Mouse (Mus musculus): ENCODE results near the gene Msi1. TPM values are rescaled to one million over a fixed set of nuclear protein-coding genes. Genes with fewer than 3 reads are reported as not detected.

Gene Msi1
- 3.0 and 4.5 TPM in 2 replicates for polyA plus RNA-seq (2015; fragmentation: Nextera tagmentation; extraction: Ambion mirVana)

DNA sequence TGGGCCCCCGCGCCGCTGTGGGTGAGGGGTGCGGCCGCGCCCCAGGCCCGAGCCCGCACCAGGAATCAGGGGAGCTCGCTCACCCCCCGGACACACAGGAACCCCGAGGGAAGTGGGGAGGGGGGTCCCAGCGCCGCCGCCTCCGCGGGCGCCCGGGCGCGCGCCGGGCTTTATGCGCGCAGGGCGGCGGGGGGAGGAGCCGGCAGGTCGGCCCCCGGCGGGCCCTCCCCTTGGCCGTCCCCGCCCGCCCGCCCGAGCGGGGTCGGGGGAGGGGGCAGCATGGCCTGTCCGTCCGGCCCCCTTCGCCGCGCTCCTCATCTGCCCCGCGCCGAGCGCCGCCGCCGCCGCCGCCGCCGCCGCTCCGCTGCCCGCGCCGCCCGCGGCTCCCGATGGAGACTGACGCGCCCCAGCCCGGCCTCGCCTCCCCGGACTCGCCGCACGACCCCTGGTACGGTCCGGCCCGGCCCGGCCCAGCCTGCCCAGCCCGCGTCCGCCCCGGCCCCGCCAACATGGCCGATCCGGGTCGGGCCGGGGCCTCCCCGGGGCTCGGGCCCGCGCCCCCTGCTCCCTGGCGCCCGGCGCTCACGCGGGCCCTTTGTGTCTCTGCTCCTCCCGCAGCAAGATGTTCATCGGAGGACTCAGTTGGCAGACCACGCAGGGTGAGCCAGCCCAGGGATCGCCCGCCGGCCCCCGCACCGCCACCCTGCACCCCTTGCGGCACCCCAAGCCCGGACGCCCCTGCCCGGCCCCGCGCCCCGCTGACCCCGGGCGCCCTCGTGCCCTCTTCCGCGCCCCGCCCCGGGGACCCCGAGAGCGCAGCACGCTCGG lies at the start of gene Msi1:
TSS of gene Msi1 (plus strand) at position 241 of the 828 bp plus-strand sequence.
- Histone ChIP-seq H3K4me3 (ENCODE audit: low read length) (peak within 1 kb of the TSS; percentile 87), H3K9ac (ENCODE audit: low read depth, low read length) (peak within 1 kb of the TSS; percentile 90), H3K27me3 (replicated peaks; ENCODE audit: control insufficient read depth, insufficient read depth, low read length) (peaks cover 5% of the 10 kb centered on the region), H3K4me2 (ENCODE audit: low read depth, low read length) (peak within 1 kb of the TSS; percentile 99), H3K4me1 (ENCODE audit: control insufficient read depth, insufficient read depth, low read length) (peaks cover 13% of the 10 kb centered on the region), H3K27ac (ENCODE audit: low read length) (peak within 1 kb of the TSS; percentile 66), H3K9me3 (ENCODE audit: control insufficient read depth, low read length) (no peaks in the 10 kb centered on the region), H3K36me3 (ENCODE audit: control insufficient read depth, insufficient read depth, low read length) (no peaks in the 10 kb centered on the region)
- 1% methylated on average over 68 of the region's 117 CpGs for WGBS
- peak; percentile 66 for ATAC-seq

DNA sequence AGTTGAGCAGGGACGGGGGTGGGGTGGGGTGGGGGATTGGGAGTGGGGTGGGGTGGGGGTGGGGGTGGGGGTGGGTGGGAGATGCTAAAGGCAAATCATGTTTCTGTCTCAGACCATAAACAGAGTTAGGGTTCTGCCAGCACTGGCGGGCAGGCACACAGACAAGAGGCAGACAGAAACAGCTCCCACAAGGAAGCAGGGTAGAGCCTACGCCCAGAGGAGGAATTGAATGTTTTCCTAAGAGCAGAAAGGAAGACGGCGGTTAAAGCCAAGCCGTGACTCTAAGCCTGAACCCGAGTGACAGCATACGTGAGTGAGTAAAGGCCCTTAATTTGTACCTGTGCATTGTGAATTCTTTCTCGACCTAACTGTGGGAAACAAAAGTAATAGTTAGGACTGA lies 37.5 kb upstream of the Msi1 start:
- H3K9me3 ChIP-seq (ENCODE audit: control insufficient read depth, low read length), result no peaks in the 10 kb centered on the region
- 18% methylated on average over 9 of the region's 9 CpGs for WGBS
- no peak overlapping the region for H3K4me2 ChIP-seq (ENCODE audit: low read depth, low read length)
- H3K36me3 ChIP-seq (ENCODE audit: control insufficient read depth, insufficient read depth, low read length), result no peaks in the 10 kb centered on the region
- ATAC-seq, result no peak
- no peak overlapping the region for H3K4me3 ChIP-seq (ENCODE audit: low read length)
- no peaks in the 10 kb centered on the region for H3K27me3 ChIP-seq (replicated peaks; ENCODE audit: control insufficient read depth, insufficient read depth, low read length)
- H3K27ac ChIP-seq (ENCODE audit: low read length), result no peak overlapping the region
- H3K4me1 ChIP-seq (ENCODE audit: control insufficient read depth, insufficient read depth, low read length), result peaks cover 5% of the 10 kb centered on the region
- H3K9ac ChIP-seq (ENCODE audit: low read depth, low read length), result no peak overlapping the region

DNA sequence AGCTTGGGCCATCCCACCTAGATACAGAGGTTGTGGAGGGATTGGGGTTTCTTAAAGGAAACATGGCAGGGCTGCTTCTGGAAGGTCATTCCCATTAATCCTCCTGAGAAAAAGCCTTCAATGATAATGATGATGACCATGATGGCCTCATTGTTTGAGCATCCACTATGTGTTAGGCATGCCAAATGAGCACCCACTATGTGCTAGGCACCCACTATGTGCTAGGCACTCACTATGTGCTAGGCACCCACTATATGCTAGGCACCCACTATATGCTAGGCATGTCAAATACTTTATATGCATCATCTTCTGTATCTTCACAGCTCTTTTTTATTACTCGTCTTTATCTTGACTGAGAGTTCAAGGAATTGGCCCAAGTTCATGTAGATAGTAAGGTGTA lies 36.4 kb upstream of the Msi1 start:
- H3K4me2 ChIP-seq (ENCODE audit: low read depth, low read length), result no peak overlapping the region
- no peak for ATAC-seq
- no peak overlapping the region for H3K9ac ChIP-seq (ENCODE audit: low read depth, low read length)
- no peaks in the 10 kb centered on the region for H3K36me3 ChIP-seq (ENCODE audit: control insufficient read depth, insufficient read depth, low read length)
- peaks cover 5% of the 10 kb centered on the region for H3K4me1 ChIP-seq (ENCODE audit: control insufficient read depth, insufficient read depth, low read length)
- H3K4me3 ChIP-seq (ENCODE audit: low read length), result no peak overlapping the region
- no peaks in the 10 kb centered on the region for H3K27me3 ChIP-seq (replicated peaks; ENCODE audit: control insufficient read depth, insufficient read depth, low read length)
- no peaks in the 10 kb centered on the region for H3K9me3 ChIP-seq (ENCODE audit: control insufficient read depth, low read length)
- 87% methylated on average over 1 of the region's 1 CpGs for WGBS
- no peak overlapping the region for H3K27ac ChIP-seq (ENCODE audit: low read length)

DNA sequence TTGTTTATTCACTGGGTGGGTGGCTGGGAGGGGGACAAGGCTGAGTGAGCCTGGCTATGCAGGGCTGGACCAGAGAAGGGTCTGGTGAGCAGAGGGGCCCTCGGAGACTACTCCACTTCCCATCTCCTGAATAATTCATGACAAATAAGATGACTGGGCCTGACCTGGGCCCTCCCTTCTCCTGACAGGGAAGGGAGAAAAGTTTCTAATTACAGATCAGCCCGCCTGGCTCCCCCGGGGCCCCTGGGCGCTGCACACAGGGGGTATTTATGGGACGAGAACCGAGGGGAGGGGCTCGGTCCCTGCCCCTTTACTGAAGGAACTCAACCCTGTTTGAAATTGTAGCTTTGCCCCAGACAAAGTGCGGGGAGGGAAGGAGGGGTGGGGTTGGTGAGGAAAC lies 35.2 kb upstream of the Msi1 start:
- Histone ChIP-seq H3K4me2 (ENCODE audit: low read depth, low read length) (no peak overlapping the region), H3K9ac (ENCODE audit: low read depth, low read length) (no peak overlapping the region)
- 4% methylated on average over 8 of the region's 8 CpGs for WGBS

DNA sequence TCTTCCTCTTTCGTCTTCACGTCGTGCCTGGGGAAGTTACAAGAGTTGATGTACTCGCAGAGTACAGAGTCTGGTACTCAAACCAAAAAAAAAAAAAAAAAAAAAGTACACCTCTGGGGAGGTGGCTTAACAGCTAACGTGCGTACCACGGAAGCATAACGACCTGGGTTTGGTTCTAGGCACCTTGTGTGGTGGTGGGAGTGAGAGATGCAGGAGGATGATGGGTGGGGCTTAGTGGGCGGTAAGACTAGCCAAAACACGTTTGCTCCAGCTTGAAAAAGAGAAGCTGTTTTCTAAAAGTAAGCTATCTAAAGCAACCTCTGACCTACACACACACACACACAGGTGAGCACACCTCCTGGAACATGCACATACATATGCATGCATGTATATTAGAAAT lies 34.6 kb upstream of the Msi1 start:
- H3K27me3 ChIP-seq (replicated peaks; ENCODE audit: control insufficient read depth, insufficient read depth, low read length), result no peaks in the 10 kb centered on the region
- H3K36me3 ChIP-seq (ENCODE audit: control insufficient read depth, insufficient read depth, low read length), result no peaks in the 10 kb centered on the region
- WGBS, result 18% methylated on average over 10 of the region's 10 CpGs
- no peaks in the 10 kb centered on the region for H3K9me3 ChIP-seq (ENCODE audit: control insufficient read depth, low read length)
- no peak overlapping the region for H3K4me2 ChIP-seq (ENCODE audit: low read depth, low read length)
- no peak for ATAC-seq
- no peak overlapping the region for H3K4me3 ChIP-seq (ENCODE audit: low read length)
- H3K4me1 ChIP-seq (ENCODE audit: control insufficient read depth, insufficient read depth, low read length), result peaks cover 5% of the 10 kb centered on the region
- no peak overlapping the region for H3K9ac ChIP-seq (ENCODE audit: low read depth, low read length)
- no peak overlapping the region for H3K27ac ChIP-seq (ENCODE audit: low read length)

More for the DNA sequence above, 35.2 kb upstream of the Msi1 start:
- Histone ChIP-seq H3K4me1 (ENCODE audit: control insufficient read depth, insufficient read depth, low read length) (peaks cover 5% of the 10 kb centered on the region), H3K27me3 (replicated peaks; ENCODE audit: control insufficient read depth, insufficient read depth, low read length) (no peaks in the 10 kb centered on the region), H3K36me3 (ENCODE audit: control insufficient read depth, insufficient read depth, low read length) (no peaks in the 10 kb centered on the region), H3K9me3 (ENCODE audit: control insufficient read depth, low read length) (no peaks in the 10 kb centered on the region), H3K4me3 (ENCODE audit: low read length) (no peak overlapping the region), H3K27ac (ENCODE audit: low read length) (no peak overlapping the region)
- no peak for ATAC-seq

DNA sequence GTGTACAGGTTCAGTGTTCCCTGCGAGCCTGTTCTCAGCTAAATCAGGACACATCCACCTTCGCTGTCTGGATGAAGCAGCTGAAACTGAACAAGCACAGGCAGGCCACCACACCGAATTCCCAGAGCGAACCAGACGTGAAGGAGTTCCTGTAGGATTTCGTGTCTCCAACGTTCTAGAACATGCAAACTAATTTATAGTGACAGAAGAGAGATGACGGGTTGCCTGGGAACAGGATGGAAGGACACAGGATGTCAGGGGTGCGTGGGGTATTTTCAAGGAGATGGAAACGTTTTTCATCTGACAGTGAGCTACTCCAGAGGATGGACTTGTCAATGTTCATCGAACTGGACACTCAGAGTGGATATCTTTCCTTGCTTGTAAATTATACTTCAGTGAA lies 32.7 kb upstream of the Msi1 start:
- no peaks in the 10 kb centered on the region for H3K27me3 ChIP-seq (replicated peaks; ENCODE audit: control insufficient read depth, insufficient read depth, low read length)
- H3K4me2 ChIP-seq (ENCODE audit: low read depth, low read length), result no peak overlapping the region
- H3K4me3 ChIP-seq (ENCODE audit: low read length), result no peak overlapping the region
- no peak overlapping the region for H3K9ac ChIP-seq (ENCODE audit: low read depth, low read length)
- 67% methylated on average over 11 of the region's 11 CpGs for WGBS
- no peaks in the 10 kb centered on the region for H3K9me3 ChIP-seq (ENCODE audit: control insufficient read depth, low read length)
- ATAC-seq, result no peak
- H3K27ac ChIP-seq (ENCODE audit: low read length), result no peak overlapping the region
- H3K36me3 ChIP-seq (ENCODE audit: control insufficient read depth, insufficient read depth, low read length), result no peaks in the 10 kb centered on the region
- H3K4me1 ChIP-seq (ENCODE audit: control insufficient read depth, insufficient read depth, low read length), result peaks cover 5% of the 10 kb centered on the region

DNA sequence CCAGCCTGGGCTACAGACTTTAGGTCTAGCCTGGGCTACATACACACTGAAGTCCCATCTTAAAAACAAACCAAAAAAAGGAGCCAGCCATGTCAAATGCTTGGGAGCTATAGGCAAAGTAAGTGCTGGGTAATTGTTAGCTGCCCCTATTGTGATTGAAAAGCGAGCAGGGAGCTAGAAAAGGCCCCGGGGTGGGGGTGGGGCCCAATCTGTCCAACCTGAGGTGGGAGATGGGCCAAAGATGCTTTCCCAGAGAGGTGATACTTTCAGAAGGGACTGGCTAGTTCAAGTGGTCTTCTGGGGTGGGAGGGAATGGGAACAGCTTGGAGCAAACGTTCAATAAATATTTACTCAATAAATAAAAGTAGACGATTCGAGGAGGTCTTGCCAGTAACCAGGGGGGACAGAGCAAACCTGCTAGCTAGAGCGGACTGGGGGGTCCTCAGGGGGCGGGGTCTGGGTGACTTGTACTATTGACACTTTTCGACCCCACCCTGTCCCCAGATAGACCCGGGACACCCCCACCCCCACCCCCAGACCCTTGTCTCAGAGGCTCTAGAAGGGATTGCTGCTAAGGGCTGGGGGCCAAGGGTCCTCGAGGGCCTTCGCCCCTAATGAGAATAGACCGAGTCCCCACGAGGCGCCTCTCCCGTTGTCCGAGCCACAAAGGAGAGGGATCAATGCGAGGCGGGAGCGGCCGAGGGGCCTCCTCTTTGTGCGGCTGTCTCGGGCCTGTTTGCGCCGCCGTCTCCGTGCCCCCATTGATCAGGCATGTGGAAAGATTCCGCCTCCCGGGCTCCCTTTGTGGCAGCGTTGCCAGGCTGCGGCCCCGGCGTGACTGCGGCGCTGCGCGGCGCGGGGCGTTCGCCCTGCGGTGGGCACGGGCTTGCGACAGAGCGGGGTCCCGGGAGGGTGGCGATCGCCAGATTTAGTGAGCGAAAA lies 31.3 kb upstream of the Msi1 start:
- H3K27me3 ChIP-seq (replicated peaks; ENCODE audit: control insufficient read depth, insufficient read depth, low read length), result no peaks in the 10 kb centered on the region
- H3K9me3 ChIP-seq (ENCODE audit: control insufficient read depth, low read length), result no peaks in the 10 kb centered on the region
- ATAC-seq, result no peak
- no peaks in the 10 kb centered on the region for H3K36me3 ChIP-seq (ENCODE audit: control insufficient read depth, insufficient read depth, low read length)
- H3K4me3 ChIP-seq (ENCODE audit: low read length), result peak overlapping the region; percentile 46
- peaks cover 5% of the 10 kb centered on the region for H3K4me1 ChIP-seq (ENCODE audit: control insufficient read depth, insufficient read depth, low read length)
- WGBS, result 4% methylated on average over 48 of the region's 48 CpGs
- H3K4me2 ChIP-seq (ENCODE audit: low read depth, low read length), result peak overlapping the region; percentile 89
- no peak overlapping the region for H3K27ac ChIP-seq (ENCODE audit: low read length)
- peak overlapping the region; percentile 72 for H3K9ac ChIP-seq (ENCODE audit: low read depth, low read length)

DNA sequence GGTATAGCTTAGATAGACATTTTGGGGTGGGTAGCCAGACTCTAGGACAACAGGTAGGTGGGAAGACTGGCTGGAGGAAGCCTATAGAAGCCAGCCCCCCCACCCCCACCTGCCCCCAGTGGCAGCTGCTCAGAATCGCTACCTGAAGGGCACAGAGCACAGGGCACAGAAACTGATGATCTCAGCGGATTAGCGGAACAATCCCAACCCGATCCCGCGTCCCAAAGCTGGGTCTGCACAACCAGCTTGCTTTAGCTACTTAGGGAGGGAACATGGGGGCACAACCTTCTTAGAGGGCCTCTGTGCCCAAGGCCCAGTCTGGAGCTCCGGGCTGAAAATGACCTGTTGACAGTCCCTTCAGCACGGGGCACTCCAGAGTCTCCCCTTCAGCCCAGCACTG lies 27.3 kb upstream of the Msi1 start:
- H3K36me3 ChIP-seq (ENCODE audit: control insufficient read depth, insufficient read depth, low read length), result no peaks in the 10 kb centered on the region
- H3K4me1 ChIP-seq (ENCODE audit: control insufficient read depth, insufficient read depth, low read length), result peaks cover 10% of the 10 kb centered on the region
- H3K9ac ChIP-seq (ENCODE audit: low read depth, low read length), result no peak overlapping the region
- no peaks in the 10 kb centered on the region for H3K27me3 ChIP-seq (replicated peaks; ENCODE audit: control insufficient read depth, insufficient read depth, low read length)
- 90% methylated on average over 8 of the region's 8 CpGs for WGBS
- H3K27ac ChIP-seq (ENCODE audit: low read length), result no peak overlapping the region
- no peak overlapping the region for H3K4me3 ChIP-seq (ENCODE audit: low read length)
- no peaks in the 10 kb centered on the region for H3K9me3 ChIP-seq (ENCODE audit: control insufficient read depth, low read length)
- ATAC-seq, result no peak
- H3K4me2 ChIP-seq (ENCODE audit: low read depth, low read length), result no peak overlapping the region

DNA sequence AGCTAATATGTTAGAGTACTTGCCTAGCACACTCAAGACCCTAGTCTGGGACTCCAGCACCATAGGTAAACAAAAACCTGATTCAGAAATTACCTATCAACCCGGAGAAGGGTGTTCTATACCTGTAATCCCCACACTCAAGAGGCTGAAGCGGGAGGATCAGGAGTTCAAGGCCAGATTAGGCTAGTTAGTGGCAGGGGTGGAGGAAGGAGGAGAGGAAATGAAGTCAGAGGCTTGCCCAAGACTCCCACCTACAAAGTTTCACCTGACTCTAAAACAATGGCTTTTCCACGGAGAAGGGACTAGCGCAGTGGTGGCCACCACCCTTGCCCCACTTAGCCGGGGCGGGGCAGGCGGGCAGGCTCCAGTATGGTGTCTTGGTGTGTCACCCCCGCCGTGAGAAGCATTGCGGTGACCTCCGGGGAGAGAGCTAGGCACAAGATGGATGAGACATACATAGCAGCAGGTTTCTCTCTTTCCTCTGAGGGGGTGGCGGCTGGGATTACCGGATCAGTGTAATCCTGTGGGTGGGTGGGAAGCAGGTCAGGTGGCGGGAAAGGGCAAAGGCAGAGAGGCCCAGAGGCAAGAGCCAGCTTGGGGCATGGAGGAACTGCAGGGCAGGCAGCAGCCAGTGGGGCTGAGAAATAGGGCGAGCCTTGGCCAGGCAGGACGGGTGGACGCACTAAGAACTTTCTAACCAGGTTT lies 25.8 kb upstream of the Msi1 start:
- 0 out of 2 replicates have a peak overlapping the region, but pooled peaks have one; percentile 12 for H3K9ac ChIP-seq (ENCODE audit: low read depth, low read length)
- 28% methylated on average over 17 of the region's 17 CpGs for WGBS

More for the DNA sequence above, 25.8 kb upstream of the Msi1 start:
- Histone ChIP-seq H3K27ac (ENCODE audit: low read length) (no peak overlapping the region), H3K9me3 (ENCODE audit: control insufficient read depth, low read length) (no peaks in the 10 kb centered on the region), H3K27me3 (replicated peaks; ENCODE audit: control insufficient read depth, insufficient read depth, low read length) (no peaks in the 10 kb centered on the region), H3K4me2 (ENCODE audit: low read depth, low read length) (peak overlapping the region; percentile 45), H3K4me3 (ENCODE audit: low read length) (0 out of 2 replicates have a peak overlapping the region, but pooled peaks have one; percentile 22), H3K4me1 (ENCODE audit: control insufficient read depth, insufficient read depth, low read length) (peaks cover 10% of the 10 kb centered on the region), H3K36me3 (ENCODE audit: control insufficient read depth, insufficient read depth, low read length) (no peaks in the 10 kb centered on the region)
- ATAC-seq, result peak; percentile 17; the same call in 1 of the 2 replicates

Data from intestine, embryonic 16.5 days (tissue).